Mouse (Mus musculus): ENCODE results near the gene Nsun2. TPM values are rescaled to one million over a fixed set of nuclear protein-coding genes. Genes with fewer than 3 reads are reported as not detected.

Nsun2 gene
- total RNA-seq (2021): 10 to 100 TPM; 80.5 to 85.3 TPM

GRCm38 (mm10) chr13:69533405-69534333, at the start of gene Nsun2:
Gene Nsun2 (plus strand): TSS chr13:69533746.
- DNase-seq (ENCODE audit: extremely low spot score in 1 of 2, low spot score in 1 of 2): peak; percentile 52 to 55

DNA sequence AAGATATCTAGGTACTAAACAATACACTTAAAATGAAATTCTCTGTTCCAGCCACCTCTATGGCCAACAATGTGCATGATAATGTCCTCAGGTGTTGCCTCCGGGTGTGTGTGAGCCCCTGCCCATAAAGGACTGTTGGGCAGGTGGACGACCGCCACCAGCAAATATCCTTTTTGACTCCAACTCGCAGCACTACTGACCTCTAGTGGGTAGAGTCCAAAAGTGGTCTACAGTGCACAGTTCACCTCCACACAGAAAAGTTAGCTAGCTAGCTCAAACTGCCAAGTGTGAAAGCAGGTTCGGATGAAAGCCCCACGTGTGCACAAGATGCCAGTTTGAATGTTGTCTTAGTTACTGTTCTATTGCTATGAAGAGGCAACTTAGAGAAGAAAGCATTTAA, 48.2 kb upstream of the Nsun2 start:
- no peak for DNase-seq (ENCODE audit: extremely low spot score in 1 of 2, low spot score in 1 of 2)

DNA sequence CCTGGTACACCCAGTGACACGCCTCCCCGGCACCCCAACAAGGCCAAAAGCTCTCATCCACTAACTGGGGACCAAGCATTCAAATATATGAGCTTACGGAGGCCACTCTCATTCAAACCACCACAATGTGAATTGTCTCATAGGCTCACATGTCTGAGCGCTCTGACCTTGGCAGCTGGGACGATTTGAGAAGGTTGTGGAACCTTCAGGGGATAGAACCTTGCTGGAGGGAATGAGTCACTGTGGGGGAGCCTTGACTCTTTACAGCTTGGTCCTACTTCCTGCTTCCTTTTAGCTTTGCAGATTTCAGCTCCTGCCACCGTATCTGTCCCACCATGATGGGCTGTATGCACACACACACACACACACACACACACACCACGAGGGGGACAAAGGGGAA, 47.7 kb upstream of the Nsun2 start:
- DNase-seq (ENCODE audit: extremely low spot score in 1 of 2, low spot score in 1 of 2): no peak

DNA sequence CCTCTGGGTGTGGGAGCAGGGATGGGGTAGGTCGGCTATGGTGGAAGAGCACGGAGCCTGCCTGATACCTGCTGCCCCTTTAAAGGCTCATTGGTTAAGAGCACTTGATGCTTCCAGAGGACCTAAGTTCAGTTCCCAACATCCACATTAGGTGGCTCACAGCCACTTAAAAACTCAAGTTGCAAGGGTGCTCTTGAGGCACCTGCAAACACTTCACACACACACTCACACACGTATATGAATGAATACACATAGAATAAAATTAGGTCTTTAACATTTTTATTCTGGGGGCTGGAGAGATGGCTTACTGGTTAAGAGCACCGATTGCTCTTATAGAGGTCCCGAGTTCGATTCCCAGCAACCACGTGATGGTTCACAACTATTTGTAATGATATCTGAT, 46.4 kb upstream of the Nsun2 start:
- no peak for DNase-seq (ENCODE audit: extremely low spot score in 1 of 2, low spot score in 1 of 2)

DNA sequence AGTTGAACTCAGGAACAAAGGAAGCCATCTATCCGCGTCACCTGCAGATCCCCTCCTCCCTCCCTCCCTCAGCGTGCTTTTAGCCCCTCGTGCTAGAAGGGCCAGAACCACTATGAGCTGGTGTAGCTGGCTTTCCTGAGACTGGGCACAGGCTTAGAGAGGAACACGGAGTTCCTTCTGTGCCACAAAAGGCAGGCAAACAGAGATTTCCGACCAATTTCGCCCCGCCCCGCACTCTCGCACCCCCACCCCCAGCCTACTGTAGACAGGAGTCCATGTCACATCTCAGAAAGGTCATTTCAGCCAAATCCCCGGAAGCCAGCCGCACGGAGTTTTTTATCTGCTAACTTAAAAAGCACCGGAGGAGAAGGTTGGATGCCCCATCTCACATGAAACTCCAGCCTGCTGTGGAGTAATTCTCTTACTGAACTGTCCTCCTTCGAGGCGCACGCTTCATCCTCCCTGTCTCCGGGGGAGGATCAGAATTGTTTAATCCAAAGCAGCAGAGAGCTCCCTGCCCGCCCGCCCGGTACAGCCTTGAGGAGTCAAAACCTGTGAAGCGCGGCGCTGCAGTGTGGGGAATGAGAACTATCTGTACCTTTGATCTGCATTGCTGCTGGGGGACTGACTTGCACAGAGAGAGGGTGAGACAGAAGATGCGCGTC, 45.8 kb upstream of the Nsun2 start:
- DNase-seq (ENCODE audit: extremely low spot score in 1 of 2, low spot score in 1 of 2): no peak

DNA sequence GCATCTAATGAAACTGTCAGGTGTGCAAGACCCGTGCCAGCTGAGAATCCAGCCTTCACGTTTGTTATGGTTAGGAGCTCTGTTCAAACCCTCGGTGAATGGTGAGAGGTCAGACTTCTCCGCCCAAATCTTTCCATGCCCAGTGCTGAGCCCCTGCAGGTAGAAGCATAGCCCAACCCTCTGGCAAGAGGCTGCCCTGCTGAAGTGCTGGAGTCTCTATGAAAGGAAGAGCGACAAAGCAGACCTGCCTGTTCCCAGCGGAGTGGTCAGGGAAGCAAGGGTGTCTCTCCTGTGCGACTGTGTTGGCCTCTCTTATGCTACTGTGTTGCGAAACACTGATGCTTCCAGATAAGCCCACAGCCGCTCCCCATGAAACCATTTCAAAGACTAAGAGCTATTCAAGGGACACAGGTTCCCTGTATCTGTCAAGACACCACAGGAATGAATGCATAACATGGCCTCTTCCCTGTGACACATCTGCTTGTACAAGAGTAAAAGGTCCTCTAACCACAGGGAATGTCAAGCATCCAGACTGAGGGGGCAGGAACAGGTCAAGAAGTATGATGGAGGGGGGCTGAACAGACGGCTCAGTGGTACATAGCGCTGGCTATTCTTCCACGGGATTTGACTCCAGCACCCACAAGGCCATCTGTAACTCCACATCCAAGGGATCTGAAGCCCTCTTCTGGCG, 44.8 kb upstream of the Nsun2 start:
- no peak for DNase-seq (ENCODE audit: extremely low spot score in 1 of 2, low spot score in 1 of 2)

DNA sequence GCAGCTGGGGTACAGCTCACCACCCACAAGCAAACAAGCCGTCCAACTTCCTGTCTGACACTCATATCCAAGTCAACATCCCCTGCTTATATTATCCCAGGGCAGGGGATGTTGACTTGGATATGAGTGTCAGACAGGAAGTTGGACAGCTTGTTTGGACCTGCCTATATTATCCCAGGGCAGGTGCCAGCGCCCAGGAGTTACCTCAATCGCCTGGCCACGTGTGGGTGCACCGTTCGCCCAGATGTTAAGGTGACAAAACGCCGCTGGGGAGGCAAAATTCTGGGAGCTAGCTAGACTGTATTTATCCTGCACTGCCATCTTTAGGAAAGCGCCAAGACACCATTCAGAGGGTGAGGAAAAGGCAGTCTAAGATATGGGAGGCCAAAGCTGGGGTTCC, 43.8 kb upstream of the Nsun2 start:
- no peak for DNase-seq (ENCODE audit: extremely low spot score in 1 of 2, low spot score in 1 of 2)

DNA sequence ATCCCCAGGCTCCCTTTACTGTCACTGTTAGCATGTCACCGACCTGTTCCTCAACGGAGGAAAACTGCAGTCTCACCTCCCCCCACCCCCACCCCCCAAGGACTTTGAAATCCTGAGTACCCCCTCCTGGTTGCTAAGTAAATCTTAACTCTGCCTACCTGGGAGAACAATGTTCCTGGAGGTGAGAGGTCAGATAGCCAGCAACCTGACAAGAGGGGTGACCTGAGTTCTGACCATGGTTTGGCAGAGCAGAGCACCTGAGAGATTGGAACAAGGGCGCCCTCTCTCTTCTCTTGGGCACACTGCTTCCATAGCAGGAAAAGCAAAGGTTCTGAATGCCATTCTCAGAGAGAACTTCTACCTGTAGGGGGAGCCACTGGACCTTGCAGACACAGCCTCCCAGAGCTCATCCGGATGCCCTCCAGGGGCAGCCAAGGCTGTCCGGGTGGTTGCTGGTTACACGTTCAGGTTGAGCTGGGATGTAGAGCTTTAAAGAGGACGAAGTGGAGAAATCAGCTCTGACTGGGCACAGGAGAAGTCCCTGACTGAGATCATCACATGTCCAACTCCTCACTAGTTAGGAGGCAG, 40.6 kb upstream of the Nsun2 start:
- DNase-seq (ENCODE audit: extremely low spot score in 1 of 2, low spot score in 1 of 2): peak in 1 of 2 experiments; percentile 57

DNA sequence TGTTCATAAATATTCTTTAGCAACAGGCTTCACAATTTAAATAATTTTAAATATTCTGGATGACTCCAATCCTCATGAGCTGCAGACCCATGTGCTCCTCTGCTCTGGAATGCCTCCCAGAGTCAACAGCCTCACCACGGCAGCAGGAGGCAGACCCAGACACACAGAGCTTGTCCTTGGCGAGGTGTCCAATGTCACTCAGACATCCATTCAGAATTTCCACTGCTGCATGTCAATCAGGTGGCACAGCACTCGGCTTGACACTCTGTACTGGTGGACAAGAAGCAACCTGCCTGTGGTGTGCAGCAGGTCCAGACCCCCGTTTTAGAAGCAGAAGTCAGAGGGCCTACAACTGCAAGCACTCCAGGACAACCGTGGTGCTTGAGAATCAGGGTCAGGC, 35.3 kb upstream of the Nsun2 start:
- no peak for DNase-seq (ENCODE audit: extremely low spot score in 1 of 2, low spot score in 1 of 2)

GRCm38 (mm10) chr13:69502157-69502750, 31.3 kb upstream of the Nsun2 start:
- DNase-seq (ENCODE audit: extremely low spot score in 1 of 2, low spot score in 1 of 2): no peak

DNA sequence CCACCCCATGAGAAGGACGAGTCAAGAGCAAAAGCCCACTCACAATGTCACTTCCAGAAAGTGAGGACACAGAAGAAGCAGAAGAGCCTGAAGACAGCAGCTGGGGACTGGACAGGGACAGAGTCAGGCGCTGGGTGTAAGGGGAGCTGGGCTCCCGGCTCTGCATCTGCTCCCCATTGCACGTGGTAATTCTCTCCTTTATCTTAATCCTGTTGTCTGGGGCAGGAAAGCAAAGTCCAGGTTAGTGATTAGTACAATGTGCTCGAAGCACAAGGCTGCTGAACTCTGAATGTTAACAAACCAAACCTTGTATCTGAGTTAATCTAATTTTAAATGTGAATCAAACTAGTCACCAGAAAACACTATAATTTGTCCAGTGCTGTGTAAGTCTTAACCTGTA, 30.7 kb upstream of the Nsun2 start:
- DNase-seq (ENCODE audit: extremely low spot score in 1 of 2, low spot score in 1 of 2): no peak

DNA sequence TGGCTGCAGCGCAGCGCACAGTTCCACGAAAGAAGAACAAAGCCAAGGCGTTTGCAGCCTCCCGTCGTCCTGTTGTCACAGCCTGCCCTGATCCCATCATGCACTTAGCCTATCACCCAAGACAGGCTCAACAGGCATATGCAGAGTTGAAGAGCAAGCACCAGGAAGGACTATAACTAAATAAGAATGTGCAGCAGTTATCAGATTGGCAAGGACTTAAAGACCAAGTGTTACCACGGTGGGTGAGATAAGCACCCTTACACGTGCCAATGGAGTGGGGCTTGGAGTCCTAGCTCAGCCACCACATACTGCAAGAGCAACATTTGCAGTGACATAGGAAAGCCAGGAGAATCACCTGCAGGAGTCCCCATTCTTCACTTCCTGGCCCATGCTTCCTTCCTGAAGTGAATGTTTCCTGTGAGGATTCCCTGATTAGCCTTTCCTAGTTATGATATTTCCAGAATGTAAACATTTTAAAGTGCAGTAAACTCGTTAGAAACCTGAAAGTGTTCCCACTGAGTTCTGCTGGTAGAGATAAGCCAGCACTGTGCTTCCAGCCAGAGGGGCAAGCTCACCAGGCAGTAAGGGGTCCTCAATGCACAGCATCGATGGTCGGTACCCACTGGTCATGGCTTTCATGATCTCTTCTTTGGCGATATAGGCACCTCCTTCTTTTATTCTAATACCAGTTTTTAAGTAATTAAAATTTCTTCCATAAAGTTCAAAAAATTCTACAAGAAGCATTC, 27.0 kb upstream of the Nsun2 start:
- no peak for DNase-seq (ENCODE audit: extremely low spot score in 1 of 2, low spot score in 1 of 2)

DNA sequence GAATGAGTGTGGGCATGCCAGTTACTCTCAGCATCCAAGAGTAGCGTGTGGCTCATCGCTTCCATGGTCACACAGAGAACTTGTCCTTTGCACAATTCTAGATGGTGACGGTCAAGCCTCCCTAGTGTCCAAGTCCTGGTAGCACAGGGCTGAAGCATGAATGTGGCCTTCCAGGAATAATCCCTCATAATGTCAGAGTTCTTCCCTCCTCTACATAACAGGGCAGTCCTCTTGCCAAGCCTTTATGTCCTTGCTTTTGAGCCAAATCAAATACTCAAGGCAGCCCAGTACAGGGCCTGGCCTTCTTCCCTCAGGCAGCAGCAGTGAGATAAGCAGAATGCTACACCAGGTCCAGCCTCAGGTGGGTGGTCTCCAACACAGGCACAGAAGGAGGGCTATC, 25.9 kb upstream of the Nsun2 start:
- no peak for DNase-seq (ENCODE audit: extremely low spot score in 1 of 2, low spot score in 1 of 2)

DNA sequence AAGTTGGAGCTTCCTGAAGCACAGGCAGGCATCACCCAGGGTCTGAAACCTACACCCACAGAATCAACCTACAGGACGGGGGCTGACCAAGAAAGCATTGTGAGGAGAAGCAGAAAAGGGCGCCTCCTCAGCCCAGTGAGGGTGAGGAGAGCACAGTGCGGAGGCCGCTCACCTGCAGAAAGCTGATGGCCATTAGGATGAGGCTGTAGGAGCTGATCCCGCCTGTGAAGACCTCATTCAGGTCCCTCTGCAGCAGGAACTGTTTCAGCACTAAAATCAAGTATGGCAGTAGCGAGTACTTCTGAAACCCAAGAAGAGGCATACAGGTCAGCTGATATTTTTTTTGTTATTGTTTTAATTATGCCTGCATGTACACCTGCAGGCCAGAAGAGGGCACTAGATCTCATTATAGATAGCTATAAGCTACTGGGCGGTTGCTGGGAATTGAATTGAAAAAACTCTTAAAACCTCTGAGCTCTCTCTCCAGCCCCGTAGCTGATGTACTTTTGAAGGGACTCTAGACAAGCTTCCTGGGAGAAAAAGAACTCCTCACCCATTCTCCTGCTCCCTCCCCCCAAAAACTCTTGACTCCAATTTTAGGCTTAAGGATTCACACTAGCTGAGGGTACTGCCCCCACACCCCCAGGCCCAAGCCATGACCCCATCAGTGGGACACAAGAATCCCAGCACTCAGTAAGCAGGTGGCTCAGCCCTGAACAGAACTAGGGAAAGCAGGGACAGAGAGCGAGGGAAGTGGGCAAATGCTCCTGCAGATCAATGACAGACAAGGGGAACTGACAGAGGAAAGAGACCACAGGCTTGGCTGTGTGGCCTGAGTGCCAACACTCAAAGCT, 23.9 kb upstream of the Nsun2 start:
- no peak for DNase-seq (ENCODE audit: extremely low spot score in 1 of 2, low spot score in 1 of 2)

DNA sequence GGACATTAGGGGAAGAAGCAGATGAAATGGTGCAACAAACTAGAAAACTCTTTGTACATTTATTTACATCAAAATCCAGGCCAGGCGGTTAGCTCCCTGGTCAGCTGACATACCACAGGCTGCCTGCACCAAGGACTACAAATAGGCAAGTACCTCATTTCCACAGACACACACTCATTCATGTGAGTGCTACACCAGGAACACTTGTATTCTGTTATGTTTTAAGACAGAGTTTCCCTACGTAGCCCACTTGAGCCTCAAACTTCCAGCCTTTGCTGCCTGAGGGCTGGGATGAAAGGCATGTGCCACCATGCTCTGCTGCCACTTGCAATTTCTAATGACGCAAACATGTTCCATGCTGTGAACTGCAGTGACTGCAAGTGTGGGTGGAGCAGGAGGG, 18.5 kb upstream of the Nsun2 start:
- no peak for DNase-seq (ENCODE audit: extremely low spot score in 1 of 2, low spot score in 1 of 2)

- DNase-seq (ENCODE audit: extremely low spot score in 1 of 2, low spot score in 1 of 2): no peak
These were observed 16.1 kb upstream of the Nsun2 start for GRCm38 (mm10) chr13:69517445-69517844.

DNA sequence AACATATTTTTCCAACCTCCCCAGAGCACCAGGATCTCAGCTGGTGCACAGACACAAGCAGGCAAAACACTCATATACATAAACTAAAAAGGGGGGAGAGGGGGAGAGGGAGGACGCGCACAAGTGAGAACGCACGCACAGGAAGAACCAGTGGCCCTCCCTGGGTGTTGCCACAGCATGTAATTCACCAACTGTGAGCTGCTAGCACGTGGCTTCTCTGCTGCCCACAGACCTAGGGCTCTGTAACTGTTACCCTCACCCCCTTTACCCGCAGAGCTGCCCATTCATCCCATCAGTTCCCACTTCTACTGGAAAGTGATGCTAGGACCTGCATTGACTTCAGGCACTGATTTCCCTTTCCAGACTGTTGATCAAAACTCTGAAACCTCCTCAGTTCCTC, 14.4 kb upstream of the Nsun2 start:
- no peak for DNase-seq (ENCODE audit: extremely low spot score in 1 of 2, low spot score in 1 of 2)

DNA sequence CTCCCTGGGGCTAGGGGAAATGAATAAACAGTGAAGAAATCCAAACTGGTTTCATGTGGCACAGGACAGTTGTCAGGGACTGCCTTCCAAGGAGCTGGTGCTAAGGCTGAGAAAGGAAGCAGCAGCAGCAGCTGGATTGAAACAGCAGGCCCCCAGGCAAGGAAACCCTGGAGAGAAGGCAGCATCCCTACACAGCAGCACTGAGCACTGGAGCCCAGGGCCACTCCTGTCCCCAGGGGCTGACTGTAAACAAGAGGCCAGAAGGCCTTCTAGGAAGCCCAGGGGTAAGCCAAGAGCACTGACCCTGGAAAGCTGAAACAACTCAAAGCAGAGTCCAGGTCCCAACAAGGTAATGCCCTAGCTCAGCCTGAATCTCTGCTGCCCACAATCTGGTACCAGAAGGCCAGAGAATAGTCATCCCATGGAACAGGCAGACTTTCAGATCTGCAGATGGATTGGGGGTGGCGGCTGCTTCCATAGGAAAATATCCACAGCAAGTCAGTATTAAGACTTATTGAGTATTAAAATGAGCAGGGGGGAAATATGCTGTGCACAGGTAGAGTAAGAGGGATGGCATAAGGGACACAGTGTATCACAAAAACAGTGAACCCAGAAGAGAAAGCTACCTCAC, 11.3 kb upstream of the Nsun2 start:
- no peak for DNase-seq (ENCODE audit: extremely low spot score in 1 of 2, low spot score in 1 of 2)

All from layer of hippocampus, postnatal 25 days (tissue).